Mouse (Mus musculus): ENCODE data around the gene AB124611. TPM values are rescaled to one million over a fixed set of nuclear protein-coding genes. Genes with fewer than 3 reads are reported as not detected.

AB124611 gene
- polyA plus RNA-seq, 1 experiment from 2014 or later: 2.9 TPM

DNA sequence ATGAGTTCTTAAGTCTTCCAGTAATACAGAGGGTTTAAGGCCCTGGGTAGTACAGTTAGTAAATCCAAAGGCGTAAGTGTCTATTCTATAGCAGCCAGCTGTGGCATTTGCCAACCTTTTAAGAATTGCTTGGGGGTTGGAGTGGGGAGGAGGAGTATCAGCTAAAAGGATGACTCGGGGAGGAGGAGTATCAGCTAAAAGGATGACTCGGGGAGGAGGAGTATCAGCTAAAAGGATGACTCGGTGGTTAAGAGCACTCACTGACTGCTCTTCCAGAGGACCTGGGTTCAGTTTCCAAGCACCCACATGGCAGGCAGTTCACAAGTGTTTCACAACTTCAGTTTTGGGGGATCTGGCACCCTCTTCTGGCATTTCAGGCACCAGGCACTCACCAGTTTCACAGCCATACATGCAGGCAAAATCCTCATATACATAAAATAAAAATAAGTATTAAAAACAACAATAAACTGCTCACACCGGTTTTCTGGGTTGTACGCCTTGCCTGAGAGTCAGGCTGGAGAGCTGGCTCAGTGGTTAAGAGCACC is 29.3 kb downstream of the AB124611 start:
- ATAC-seq (ENCODE audit: insufficient number of reproducible peaks, insufficient read depth, low FRiP score, low read depth): no peak
- Histone ChIP-seq H3K27me3 (ENCODE audit: control insufficient read depth, insufficient read depth, low read length) (no peaks in the 10 kb centered on the region), H3K9me3 (ENCODE audit: control insufficient read depth, low read length) (no peaks in the 10 kb centered on the region), H3K4me1 (ENCODE audit: control insufficient read depth in 2 of 2, insufficient read depth in 2 of 2, low read length in 2 of 2) (peaks cover 20 to 34% of the 10 kb centered on the region in 2 experiments), H3K4me2 (ENCODE audit: low read length) (no peak overlapping the region), H3K4me3 (ENCODE audit: control insufficient read depth in 1 of 2, insufficient read depth in 1 of 2, low read depth in 1 of 2, low read length in 2 of 2) (no peak overlapping the region), H3K9ac (ENCODE audit: low read length) (no peak overlapping the region), H3K27ac (replicated peaks in 1 of 2; ENCODE audit: control insufficient read depth in 1 of 2, insufficient read depth in 1 of 2, low read depth in 2 of 2, low read length in 2 of 2) (no peak overlapping the region), H3K36me3 (ENCODE audit: control insufficient read depth, insufficient read depth, low read length) (peaks cover 25% of the 10 kb centered on the region)
- WGBS: 83% methylated on average over 6 of the region's 6 CpGs

- H3K4me1 ChIP-seq (ENCODE audit: control insufficient read depth in 2 of 2, insufficient read depth in 2 of 2, low read length in 2 of 2): peaks cover 20 to 34% of the 10 kb centered on the region in 2 experiments
- H3K36me3 ChIP-seq (ENCODE audit: control insufficient read depth, insufficient read depth, low read length): peaks cover 21% of the 10 kb centered on the region
- no peak overlapping the region for H3K9ac ChIP-seq (ENCODE audit: low read length)
- no peak overlapping the region; a peak in 1 of 4 replicates for H3K27ac ChIP-seq (replicated peaks in 1 of 2; ENCODE audit: control insufficient read depth in 1 of 2, insufficient read depth in 1 of 2, low read depth in 2 of 2, low read length in 2 of 2)
- no peak for ATAC-seq (ENCODE audit: insufficient number of reproducible peaks, insufficient read depth, low FRiP score, low read depth)
- no peaks in the 10 kb centered on the region for H3K27me3 ChIP-seq (ENCODE audit: control insufficient read depth, insufficient read depth, low read length)
- H3K4me3 ChIP-seq (ENCODE audit: control insufficient read depth in 1 of 2, insufficient read depth in 1 of 2, low read depth in 1 of 2, low read length in 2 of 2): no peak overlapping the region
- WGBS: 86% methylated on average over 2 of the region's 2 CpGs
- H3K4me2 ChIP-seq (ENCODE audit: low read length): no peak overlapping the region
- H3K9me3 ChIP-seq (ENCODE audit: control insufficient read depth, low read length): no peaks in the 10 kb centered on the region
Measured at GRCm38 (mm10) chr9:21556996-21557395, 31.0 kb downstream of the AB124611 start.

- no peak for ATAC-seq (ENCODE audit: insufficient number of reproducible peaks, insufficient read depth, low FRiP score, low read depth)
- 92% methylated on average over 2 of the region's 2 CpGs for WGBS
- H3K9ac ChIP-seq (ENCODE audit: low read length): no peak overlapping the region
- H3K4me1 ChIP-seq (ENCODE audit: control insufficient read depth in 2 of 2, insufficient read depth in 2 of 2, low read length in 2 of 2): peaks cover 20 to 34% of the 10 kb centered on the region in 2 experiments
- no peaks in the 10 kb centered on the region for H3K27me3 ChIP-seq (ENCODE audit: control insufficient read depth, insufficient read depth, low read length)
- no peak overlapping the region for H3K4me3 ChIP-seq (ENCODE audit: control insufficient read depth in 1 of 2, insufficient read depth in 1 of 2, low read depth in 1 of 2, low read length in 2 of 2)
- H3K4me2 ChIP-seq (ENCODE audit: low read length): no peak overlapping the region
- H3K27ac ChIP-seq (replicated peaks in 1 of 2; ENCODE audit: control insufficient read depth in 1 of 2, insufficient read depth in 1 of 2, low read depth in 2 of 2, low read length in 2 of 2): no peak overlapping the region; a peak in 1 of 4 replicates
- peaks cover 25% of the 10 kb centered on the region for H3K36me3 ChIP-seq (ENCODE audit: control insufficient read depth, insufficient read depth, low read length)
- H3K9me3 ChIP-seq (ENCODE audit: control insufficient read depth, low read length): no peaks in the 10 kb centered on the region
Measured at GRCm38 (mm10) chr9:21557556-21557955, 31.6 kb downstream of the AB124611 start.

DNA sequence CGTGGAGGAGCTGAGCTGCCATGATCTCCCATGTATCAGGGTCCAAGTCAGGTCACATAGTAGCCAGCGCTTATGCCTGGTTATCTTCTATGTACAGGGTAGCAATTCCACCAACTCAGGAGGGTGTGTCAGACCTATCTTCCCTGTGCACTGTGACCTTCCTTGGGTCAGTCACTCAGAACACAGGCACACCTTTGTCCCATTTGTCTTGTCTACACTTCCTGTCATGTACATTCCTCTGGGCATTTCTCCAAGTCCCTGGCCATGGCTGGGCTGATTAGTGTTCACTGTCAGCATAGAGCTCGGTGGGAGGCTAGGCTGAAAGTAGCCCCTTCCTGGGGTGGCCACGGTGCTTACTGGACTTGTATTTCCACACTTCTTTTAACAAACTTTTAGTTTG is 32.4 kb downstream of the AB124611 start:
- peak; percentile 42; the same call in 1 of the 2 replicates for ATAC-seq (ENCODE audit: insufficient number of reproducible peaks, insufficient read depth, low FRiP score, low read depth)
- 38% methylated on average over 4 of the region's 4 CpGs for WGBS
- no peak overlapping the region for H3K9ac ChIP-seq (ENCODE audit: low read length)
- peak overlapping the region; percentile 6 to 72 for H3K27ac ChIP-seq (replicated peaks in 1 of 2; ENCODE audit: control insufficient read depth in 1 of 2, insufficient read depth in 1 of 2, low read depth in 2 of 2, low read length in 2 of 2)
- H3K27me3 ChIP-seq (ENCODE audit: control insufficient read depth, insufficient read depth, low read length): no peaks in the 10 kb centered on the region
- H3K4me1 ChIP-seq (ENCODE audit: control insufficient read depth in 2 of 2, insufficient read depth in 2 of 2, low read length in 2 of 2): peaks cover 20 to 34% of the 10 kb centered on the region in 2 experiments
- peak overlapping the region; percentile 21; the same call in 1 of the 2 replicates for H3K4me2 ChIP-seq (ENCODE audit: low read length)
- peaks cover 22% of the 10 kb centered on the region for H3K36me3 ChIP-seq (ENCODE audit: control insufficient read depth, insufficient read depth, low read length)
- no peak overlapping the region for H3K4me3 ChIP-seq (ENCODE audit: control insufficient read depth in 1 of 2, insufficient read depth in 1 of 2, low read depth in 1 of 2, low read length in 2 of 2)
- no peaks in the 10 kb centered on the region for H3K9me3 ChIP-seq (ENCODE audit: control insufficient read depth, low read length)

- Histone ChIP-seq H3K36me3 (ENCODE audit: control insufficient read depth, insufficient read depth, low read length) (peaks cover 20% of the 10 kb centered on the region), H3K9ac (ENCODE audit: low read length) (no peak overlapping the region), H3K4me1 (ENCODE audit: control insufficient read depth in 2 of 2, insufficient read depth in 2 of 2, low read length in 2 of 2) (peaks cover 17 to 33% of the 10 kb centered on the region in 2 experiments), H3K4me2 (ENCODE audit: low read length) (no peak overlapping the region), H3K9me3 (ENCODE audit: control insufficient read depth, low read length) (no peaks in the 10 kb centered on the region), H3K27ac (replicated peaks in 1 of 2; ENCODE audit: control insufficient read depth in 1 of 2, insufficient read depth in 1 of 2, low read depth in 2 of 2, low read length in 2 of 2) (no peak overlapping the region), H3K4me3 (ENCODE audit: control insufficient read depth in 1 of 2, insufficient read depth in 1 of 2, low read depth in 1 of 2, low read length in 2 of 2) (no peak overlapping the region), H3K27me3 (ENCODE audit: control insufficient read depth, insufficient read depth, low read length) (no peaks in the 10 kb centered on the region)
- ATAC-seq (ENCODE audit: insufficient number of reproducible peaks, insufficient read depth, low FRiP score, low read depth): no peak
- WGBS: 91% methylated on average over 3 of the region's 3 CpGs
Measured at GRCm38 (mm10) chr9:21559151-21559550, 33.2 kb downstream of the AB124611 start.

DNA sequence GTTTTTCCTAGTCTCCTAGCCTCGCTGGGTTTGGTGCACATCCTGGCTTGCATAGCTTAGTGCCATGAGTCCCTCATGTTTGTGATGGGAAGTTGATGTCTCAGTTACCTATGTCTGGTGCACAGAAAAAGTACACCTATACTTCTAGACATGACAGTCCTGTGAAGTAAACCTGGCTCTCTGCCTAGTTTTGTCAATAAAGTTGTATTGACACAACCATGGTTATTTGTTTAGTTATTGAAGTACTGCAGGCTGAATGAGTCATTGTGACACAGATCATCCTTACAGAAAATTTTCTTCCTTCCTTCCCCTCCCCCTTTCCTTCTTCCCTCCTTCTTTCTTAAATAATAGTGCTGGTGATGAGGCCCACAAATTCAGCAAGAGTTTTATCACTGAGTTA is 38.4 kb downstream of the AB124611 start:
- no peaks in the 10 kb centered on the region for H3K9me3 ChIP-seq (ENCODE audit: control insufficient read depth, low read length)
- peaks cover 23% of the 10 kb centered on the region for H3K36me3 ChIP-seq (ENCODE audit: control insufficient read depth, insufficient read depth, low read length)
- H3K4me2 ChIP-seq (ENCODE audit: low read length): no peak overlapping the region
- H3K27me3 ChIP-seq (ENCODE audit: control insufficient read depth, insufficient read depth, low read length): no peaks in the 10 kb centered on the region
- H3K9ac ChIP-seq (ENCODE audit: low read length): no peak overlapping the region
- no peak for ATAC-seq (ENCODE audit: insufficient number of reproducible peaks, insufficient read depth, low FRiP score, low read depth)
- H3K4me3 ChIP-seq (ENCODE audit: control insufficient read depth in 1 of 2, insufficient read depth in 1 of 2, low read depth in 1 of 2, low read length in 2 of 2): no peak overlapping the region
- no peak overlapping the region for H3K27ac ChIP-seq (replicated peaks in 1 of 2; ENCODE audit: control insufficient read depth in 1 of 2, insufficient read depth in 1 of 2, low read depth in 2 of 2, low read length in 2 of 2)
- H3K4me1 ChIP-seq (ENCODE audit: control insufficient read depth in 2 of 2, insufficient read depth in 2 of 2, low read length in 2 of 2): peaks cover 2 to 18% of the 10 kb centered on the region in 2 experiments
- WGBS: 62% methylated on average over 1 of the region's 1 CpGs

GRCm38 (mm10) chr9:21565004-21565586 is 39.1 kb downstream of the AB124611 start:
- ATAC-seq (ENCODE audit: insufficient number of reproducible peaks, insufficient read depth, low FRiP score, low read depth): no peak
- Histone ChIP-seq H3K36me3 (ENCODE audit: control insufficient read depth, insufficient read depth, low read length) (peaks cover 30% of the 10 kb centered on the region), H3K27me3 (ENCODE audit: control insufficient read depth, insufficient read depth, low read length) (no peaks in the 10 kb centered on the region), H3K27ac (replicated peaks in 1 of 2; ENCODE audit: control insufficient read depth in 1 of 2, insufficient read depth in 1 of 2, low read depth in 2 of 2, low read length in 2 of 2) (no peak overlapping the region; a peak in 1 of 4 replicates), H3K9ac (ENCODE audit: low read length) (no peak overlapping the region), H3K4me3 (ENCODE audit: control insufficient read depth in 1 of 2, insufficient read depth in 1 of 2, low read depth in 1 of 2, low read length in 2 of 2) (no peak overlapping the region), H3K4me1 (ENCODE audit: control insufficient read depth in 2 of 2, insufficient read depth in 2 of 2, low read length in 2 of 2) (peaks cover 2 to 18% of the 10 kb centered on the region in 2 experiments), H3K4me2 (ENCODE audit: low read length) (no peak overlapping the region), H3K9me3 (ENCODE audit: control insufficient read depth, low read length) (no peaks in the 10 kb centered on the region)
- 51% methylated on average over 4 of the region's 4 CpGs for WGBS

GRCm38 (mm10) chr9:21566538-21566937 is 40.6 kb downstream of the AB124611 start:
- no peak overlapping the region for H3K9ac ChIP-seq (ENCODE audit: low read length)
- peaks cover 37% of the 10 kb centered on the region for H3K36me3 ChIP-seq (ENCODE audit: control insufficient read depth, insufficient read depth, low read length)
- H3K9me3 ChIP-seq (ENCODE audit: control insufficient read depth, low read length): no peaks in the 10 kb centered on the region
- 85% methylated on average over 1 of the region's 1 CpGs for WGBS
- H3K4me1 ChIP-seq (ENCODE audit: control insufficient read depth in 2 of 2, insufficient read depth in 2 of 2, low read length in 2 of 2): peaks cover 2 to 18% of the 10 kb centered on the region in 2 experiments
- H3K4me3 ChIP-seq (ENCODE audit: control insufficient read depth in 1 of 2, insufficient read depth in 1 of 2, low read depth in 1 of 2, low read length in 2 of 2): no peak overlapping the region
- no peak overlapping the region for H3K27ac ChIP-seq (replicated peaks in 1 of 2; ENCODE audit: control insufficient read depth in 1 of 2, insufficient read depth in 1 of 2, low read depth in 2 of 2, low read length in 2 of 2)
- no peak overlapping the region for H3K4me2 ChIP-seq (ENCODE audit: low read length)
- no peak for ATAC-seq (ENCODE audit: insufficient number of reproducible peaks, insufficient read depth, low FRiP score, low read depth)
- no peaks in the 10 kb centered on the region for H3K27me3 ChIP-seq (ENCODE audit: control insufficient read depth, insufficient read depth, low read length)
